Comparison of ENCODE assay signal across 27 mouse cellular contexts in genomic region chr12:110796748-110797147, GRCm38 (mm10). TPM values are rescaled to one million over a fixed set of nuclear protein-coding genes. Genes with fewer than 3 reads are reported as not detected.
DNase-seq lines count a peak whose midpoint lies in the region; ATAC-seq and TF ChIP-seq lines count a peak whose summit lies in the region.
"Had no signal": no experiment of that assay in that cellular context is flagged by ENCODE, and none has a peak within 500 bp of the region (broad histone marks: within the 10 kb centered on the region; RNA-seq: fewer than 3 reads in every experiment).

No protein-coding gene starts in this region.

- TF ChIP-seq CTCF in kidney, adult 2 months (conservative IDR thresholded peaks at IDR 0.05; ENCODE audit: insufficient read depth, insufficient read length, low read depth, low read length) = no peak
- no peak for TF ChIP-seq CTCF in Patski (IDR thresholded peaks at IDR 0.05)

- no peaks in the 10 kb centered on the region for H3K9me3 ChIP-seq in kidney, embryonic 14.5 days (ENCODE audit: control insufficient read depth, low read length)
- no peaks in the 10 kb centered on the region for H3K9me3 ChIP-seq in kidney, embryonic 16.5 days (ENCODE audit: low read length)
- H3K9me3 ChIP-seq in stomach, embryonic 14.5 days (ENCODE audit: control insufficient read depth, low read depth, low read length) = no peaks in the 10 kb centered on the region
- H3K9me3 ChIP-seq: embryonic facial prominence, embryonic 12.5 days; forebrain, embryonic 12.5 days; heart, embryonic 15.5 days; hindbrain, embryonic 13.5 days; limb, embryonic 10.5 days; midbrain, embryonic 15.5 days; neural tube, embryonic 13.5 days had no signal

- in situ Hi-C loops in Patski (cut with MboI; ENCODE audit: low pct_unique_long_range_greater_than_20kb) = no loop called here

- no peaks in the 10 kb centered on the region for H3K36me3 ChIP-seq in kidney, adult 2 months (ENCODE audit: control insufficient read depth, insufficient read depth, low read length)
- peaks cover 9% of the 10 kb centered on the region; the same call in 1 of the 2 replicates for H3K36me3 ChIP-seq in kidney, embryonic 14.5 days (ENCODE audit: control insufficient read depth, insufficient read depth, low read length)
- 0 out of 2 replicates have a peak, but pooled peaks cover 6% of the 10 kb centered on the region for H3K36me3 ChIP-seq in kidney, embryonic 16.5 days (ENCODE audit: insufficient read depth, low read length)
- peaks cover 3% of the 10 kb centered on the region; the same call in 1 of the 2 replicates for H3K36me3 ChIP-seq in stomach, embryonic 14.5 days (ENCODE audit: control insufficient read depth, insufficient read depth, low read length)
- H3K36me3 ChIP-seq: heart, embryonic 15.5 days had no signal

- POLR2A ChIA-PET in Patski (lab: Charles Lee) = interaction anchor here (0.5 to 1.4 kb wide), 4 partner anchors 12 to 93 kb away, joined by 3 to 7 read pairs (median 4); partner anchors contain the start of gene Wdr20

- H3K4me1 ChIP-seq in kidney, adult 2 months (ENCODE audit: control insufficient read depth, insufficient read depth, low read length) = peaks cover 25% of the 10 kb centered on the region
- no peaks in the 10 kb centered on the region for H3K4me1 ChIP-seq in kidney, embryonic 14.5 days (ENCODE audit: control insufficient read depth, insufficient read depth, low read length)
- H3K4me1 ChIP-seq in kidney, embryonic 16.5 days (ENCODE audit: insufficient read depth, low read length) = no peaks in the 10 kb centered on the region
- no peaks in the 10 kb centered on the region for H3K4me1 ChIP-seq in stomach, embryonic 14.5 days (ENCODE audit: control insufficient read depth, insufficient read depth, low read length)
- H3K4me1 ChIP-seq: embryonic facial prominence, embryonic 12.5 days; midbrain, embryonic 15.5 days had no signal

- no peak overlapping the region for H3K4me2 ChIP-seq in kidney, embryonic 14.5 days (replicated peaks; ENCODE audit: low read depth, low read length)
- no peak overlapping the region for H3K4me2 ChIP-seq in kidney, embryonic 16.5 days (replicated peaks; ENCODE audit: low read depth, low read length)
- no peak overlapping the region for H3K4me2 ChIP-seq in stomach, embryonic 14.5 days (replicated peaks; ENCODE audit: low read depth, low read length)
- H3K4me2 ChIP-seq: embryonic facial prominence, embryonic 12.5 days; forebrain, embryonic 12.5 days; heart, embryonic 15.5 days; hindbrain, embryonic 13.5 days; midbrain, embryonic 15.5 days; neural tube, embryonic 13.5 days had no signal

- no peak for TF ChIP-seq POLR2A in kidney, adult 2 months (IDR thresholded peaks at IDR 0.05; ENCODE audit: low read depth, low read length)

- no peaks in the 10 kb centered on the region for H3K27me3 ChIP-seq in kidney, adult 2 months (replicated peaks; ENCODE audit: control insufficient read depth, insufficient read depth, low read length)
- H3K27me3 ChIP-seq in kidney, embryonic 14.5 days (ENCODE audit: control insufficient read depth, insufficient read depth, low read length) = no peaks in the 10 kb centered on the region
- no peaks in the 10 kb centered on the region for H3K27me3 ChIP-seq in Patski
- H3K27me3 ChIP-seq in kidney, embryonic 16.5 days (ENCODE audit: insufficient read depth, low read length) = no peaks in the 10 kb centered on the region
- H3K27me3 ChIP-seq in stomach, embryonic 14.5 days (ENCODE audit: control insufficient read depth, insufficient read depth, low read length) = no peaks in the 10 kb centered on the region
- H3K27me3 ChIP-seq: embryonic facial prominence, embryonic 12.5 days; forebrain, embryonic 12.5 days; heart, embryonic 15.5 days; hindbrain, embryonic 13.5 days; midbrain, embryonic 15.5 days; neural tube, embryonic 13.5 days had no signal

- no peak overlapping the region for H3K4me3 ChIP-seq in kidney, adult 2 months (ENCODE audit: insufficient read depth, low read depth, low read length)
- H3K4me3 ChIP-seq in kidney, embryonic 14.5 days (ENCODE audit: low read length) = no peak overlapping the region
- H3K4me3 ChIP-seq in kidney, embryonic 16.5 days (ENCODE audit: low read length) = no peak overlapping the region
- no peak overlapping the region for H3K4me3 ChIP-seq in stomach, embryonic 14.5 days (ENCODE audit: low read depth, low read length)
- H3K4me3 ChIP-seq: embryonic facial prominence, embryonic 12.5 days; erythroblast, embryonic 14.5 days; forebrain, embryonic 12.5 days; gastrocnemius, adult 2 months; heart, embryonic 15.5 days; hindbrain, embryonic 13.5 days; limb, embryonic 10.5 days; midbrain, embryonic 15.5 days; neural tube, embryonic 13.5 days had no signal

- H3K9ac ChIP-seq in kidney, embryonic 14.5 days (ENCODE audit: low read depth, low read length) = no peak overlapping the region
- no peak overlapping the region for H3K9ac ChIP-seq in kidney, embryonic 16.5 days (replicated peaks; ENCODE audit: low read length)
- no peak overlapping the region for H3K9ac ChIP-seq in stomach, embryonic 14.5 days (replicated peaks; ENCODE audit: low read depth, low read length)
- H3K9ac ChIP-seq: embryonic facial prominence, embryonic 12.5 days; forebrain, embryonic 12.5 days; heart, embryonic 15.5 days; hindbrain, embryonic 13.5 days; midbrain, embryonic 15.5 days; neural tube, embryonic 13.5 days had no signal

- DNase-seq in kidney, adult 2 months = peak; percentile 33
- no peak for DNase-seq in Patski (ENCODE audit: low read depth, low spot score)
- DNase-seq in gastrocnemius, postnatal 25 days = no peak
- no peak for DNase-seq in adrenal gland, postnatal 25 days
- DNase-seq: cerebellum, adult 11 months; cerebellum, adult 9-11 months; gastrocnemius, adult 2 months; heart, postnatal 36 days; liver; lung, postnatal 14 days; retina, postnatal 1 day; right cerebral cortex, postnatal 25 days; spleen, adult 18-20 months; thymus, adult 2 months; thymus, postnatal 4 days had no signal

- ATAC-seq in kidney, embryonic 14.5 days (ENCODE audit: low FRiP score, low TSS enrichment) = no peak
- ATAC-seq in Patski = peak; percentile 15
- ATAC-seq in kidney, embryonic 16.5 days (ENCODE audit: low FRiP score, low TSS enrichment) = 0 out of 2 replicates have a peak, but pooled peaks have one; percentile 32
- 0 out of 2 replicates have a peak, but pooled peaks have one; percentile 23 for ATAC-seq in stomach, embryonic 14.5 days (ENCODE audit: insufficient number of reproducible peaks, insufficient read depth, low FRiP score, low read depth)
- ATAC-seq: CD4-positive, CD25-positive, alpha-beta regulatory T cell, adult 4 months; midbrain, embryonic 15.5 days had no signal

- 51% methylated on average over 6 of the region's 6 CpGs for WGBS in kidney, adult 2 months
- 77% methylated on average over 6 of the region's 6 CpGs for WGBS in kidney, embryonic 14.5 days
- 70% methylated on average over 6 of the region's 6 CpGs for WGBS in kidney, embryonic 16.5 days
- 68% methylated on average over 6 of the region's 6 CpGs for WGBS in stomach, embryonic 14.5 days

- CTCF ChIA-PET in Patski (lab: Charles Lee) = interaction anchor here (1.0 kb wide), 1 partner anchor 42 kb away, joined by 4 read pairs; no protein-coding TSS in a partner anchor

- peak overlapping the region; percentile 57; the same call in 1 of the 2 replicates for H3K27ac ChIP-seq in kidney, adult 2 months (ENCODE audit: insufficient read depth, low read depth, low read length)
- no peak overlapping the region for H3K27ac ChIP-seq in kidney, embryonic 14.5 days (ENCODE audit: low read depth, low read length)
- H3K27ac ChIP-seq in kidney, embryonic 16.5 days (ENCODE audit: low read length) = no peak overlapping the region
- H3K27ac ChIP-seq in stomach, embryonic 14.5 days (ENCODE audit: low read length) = no peak overlapping the region
- H3K27ac ChIP-seq: embryonic facial prominence, embryonic 12.5 days; forebrain, embryonic 12.5 days; hindbrain, embryonic 13.5 days; limb, embryonic 10.5 days; midbrain, embryonic 15.5 days; neural tube, embryonic 13.5 days had no signal

RNA-seq across cellular contexts. Expression of gene Mok, which starts 44.0 kb away (rescaled TPM):
- polyA plus RNA-seq in kidney, adult 2 months (2012; rRNA removed) = 9.8 and 10.1 TPM in 2 replicates
- 6.8 and 9.0 TPM in 2 replicates for polyA plus RNA-seq in kidney, embryonic 14.5 days (2014; fragmentation: Nextera tagmentation; extraction: Ambion mirVana)
- polyA plus RNA-seq in Patski (2021) = 16.2 TPM
- 7.2 and 8.2 TPM in 2 replicates for polyA plus RNA-seq in kidney, embryonic 16.5 days (2015; fragmentation: Nextera tagmentation; extraction: Ambion mirVana)
- 5.2 and 5.4 TPM in 2 replicates for polyA plus RNA-seq in stomach, embryonic 14.5 days (2014; fragmentation: Nextera tagmentation; extraction: Ambion mirVana)
- total RNA-seq in gastrocnemius, postnatal 25 days (2021) = not detected
- 1.4 and 1.5 TPM in 2 replicates for total RNA-seq in adrenal gland, postnatal 25 days (2021)
- polyA plus RNA-seq: erythroblast, embryonic 14.5 days had no signal

RNA-seq across cellular contexts. Expression of gene Zfp839, which starts 53.3 kb away (rescaled TPM):
- 6.9 and 9.0 TPM in 2 replicates for polyA plus RNA-seq in kidney, adult 2 months (2012; rRNA removed)
- polyA plus RNA-seq in kidney, embryonic 14.5 days (2014; fragmentation: Nextera tagmentation; extraction: Ambion mirVana) = 4.2 and 6.0 TPM in 2 replicates
- 7.6 TPM for polyA plus RNA-seq in Patski (2021)
- 6.4 and 7.1 TPM in 2 replicates for polyA plus RNA-seq in kidney, embryonic 16.5 days (2015; fragmentation: Nextera tagmentation; extraction: Ambion mirVana)
- 4.6 and 5.9 TPM in 2 replicates for polyA plus RNA-seq in stomach, embryonic 14.5 days (2014; fragmentation: Nextera tagmentation; extraction: Ambion mirVana)
- total RNA-seq in gastrocnemius, postnatal 25 days (2021) = 1 to 10 TPM; 5.0 to 5.4 TPM
- 16.3 and 17.7 TPM in 2 replicates for total RNA-seq in adrenal gland, postnatal 25 days (2021)

RNA-seq across cellular contexts. Expression of gene Wdr20, which starts 59.0 kb away (rescaled TPM):
- 24.0 and 24.5 TPM in 2 replicates for polyA plus RNA-seq in kidney, adult 2 months (2012; rRNA removed)
- 17.8 and 24.5 TPM in 2 replicates for polyA plus RNA-seq in kidney, embryonic 14.5 days (2014; fragmentation: Nextera tagmentation; extraction: Ambion mirVana)
- polyA plus RNA-seq in Patski (2021) = 30.2 TPM
- polyA plus RNA-seq in kidney, embryonic 16.5 days (2015; fragmentation: Nextera tagmentation; extraction: Ambion mirVana) = 24.8 and 26.5 TPM in 2 replicates
- 25.1 and 27.6 TPM in 2 replicates for polyA plus RNA-seq in stomach, embryonic 14.5 days (2014; fragmentation: Nextera tagmentation; extraction: Ambion mirVana)
- total RNA-seq in gastrocnemius, postnatal 25 days (2021) = 10 to 100 TPM; 15.4 to 17.4 TPM
- total RNA-seq in adrenal gland, postnatal 25 days (2021) = 40.7 and 51.1 TPM in 2 replicates
